Mouse (Mus musculus): ENCODE measurements around the gene Prrx2. TPM values are rescaled to one million over a fixed set of nuclear protein-coding genes. Genes with fewer than 3 reads are reported as not detected.
A peak's percentile ranks its signal among the peaks of the same experiment; 100 is the strongest.
"Not testable (repeated sequence)": the region's sequence is repeated elsewhere in the genome, so short reads cannot be mapped to it uniquely, and the experiment has no call there.

Prrx2 gene
- polyA plus RNA-seq, 1 experiment from 2014 or later = 10.8 TPM

- Histone ChIP-seq H3K27ac (ENCODE audit: low read length) (peak overlapping the region; percentile 53), H3K4me1 (ENCODE audit: control insufficient read depth, insufficient read depth, low read length) (peaks cover 23% of the 10 kb centered on the region), H3K4me3 (ENCODE audit: low read length) (no peak overlapping the region), H3K4me2 (ENCODE audit: low read depth, low read length) (no peak overlapping the region), H3K9me3 (replicated peaks; ENCODE audit: control insufficient read depth, low read length) (no peaks in the 10 kb centered on the region), H3K36me3 (ENCODE audit: control insufficient read depth, insufficient read depth) (no peaks in the 10 kb centered on the region), H3K9ac (ENCODE audit: low read length) (0 out of 2 replicates have a peak overlapping the region, but pooled peaks have one; percentile 31), H3K27me3 (ENCODE audit: control insufficient read depth, insufficient read depth, low read length) (no peaks in the 10 kb centered on the region)
- WGBS = 23% methylated on average over 14 of the region's 14 CpGs
- no peak for ATAC-seq (replicated peaks; ENCODE audit: extremely low read depth, insufficient read depth, low FRiP score)
Measured at GRCm38 (mm10) chr2:30927844-30928628, 93.3 kb downstream of the Prrx2 start.

GRCm38 (mm10) chr2:30928893-30929482 lies 94.2 kb downstream of the Prrx2 start:
- Histone ChIP-seq H3K4me3 (ENCODE audit: low read length) (peak overlapping the region; percentile 38), H3K36me3 (ENCODE audit: control insufficient read depth, insufficient read depth) (no peaks in the 10 kb centered on the region), H3K4me1 (ENCODE audit: control insufficient read depth, insufficient read depth, low read length) (peaks cover 23% of the 10 kb centered on the region), H3K4me2 (ENCODE audit: low read depth, low read length) (peak overlapping the region; percentile 67), H3K9ac (ENCODE audit: low read length) (peak overlapping the region; percentile 61; the same call in 1 of the 2 replicates), H3K27ac (ENCODE audit: low read length) (no peak overlapping the region), H3K27me3 (ENCODE audit: control insufficient read depth, insufficient read depth, low read length) (no peaks in the 10 kb centered on the region), H3K9me3 (replicated peaks; ENCODE audit: control insufficient read depth, low read length) (no peaks in the 10 kb centered on the region)
- ATAC-seq (replicated peaks; ENCODE audit: extremely low read depth, insufficient read depth, low FRiP score) = no peak
- WGBS = 29% methylated on average over 12 of the region's 12 CpGs

GRCm38 (mm10) chr2:30929483-30930045 lies 94.8 kb downstream of the Prrx2 start, which contains the start of gene Ptges:
Ptges (minus strand) TSS chr2:30929863.
- H3K9me3 ChIP-seq (replicated peaks; ENCODE audit: control insufficient read depth, low read length) = no peaks in the 10 kb centered on the region
- 4% methylated on average over 23 of the region's 23 CpGs for WGBS
- peak; percentile 21; the same call in 1 of the 2 replicates for ATAC-seq (replicated peaks; ENCODE audit: extremely low read depth, insufficient read depth, low FRiP score)
- peaks cover 23% of the 10 kb centered on the region for H3K4me1 ChIP-seq (ENCODE audit: control insufficient read depth, insufficient read depth, low read length)
- peak within 1 kb of the TSS; percentile 67 for H3K4me2 ChIP-seq (ENCODE audit: low read depth, low read length)
- no peaks in the 10 kb centered on the region for H3K27me3 ChIP-seq (ENCODE audit: control insufficient read depth, insufficient read depth, low read length)
- H3K27ac ChIP-seq (ENCODE audit: low read length) = no peak within 1 kb of the TSS
- peak within 1 kb of the TSS; percentile 38 for H3K4me3 ChIP-seq (ENCODE audit: low read length)
- no peaks in the 10 kb centered on the region for H3K36me3 ChIP-seq (ENCODE audit: control insufficient read depth, insufficient read depth)
- peak within 1 kb of the TSS; percentile 61 for H3K9ac ChIP-seq (ENCODE audit: low read length)

- WGBS = 91% methylated on average over 2 of the region's 2 CpGs
- H3K9me3 ChIP-seq (replicated peaks; ENCODE audit: control insufficient read depth, low read length); H3K27me3 ChIP-seq (ENCODE audit: control insufficient read depth, insufficient read depth, low read length); ATAC-seq (replicated peaks; ENCODE audit: extremely low read depth, insufficient read depth, low FRiP score); H3K27ac ChIP-seq (ENCODE audit: low read length); H3K36me3 ChIP-seq (ENCODE audit: control insufficient read depth, insufficient read depth); H3K4me3 ChIP-seq (ENCODE audit: low read length); H3K4me2 ChIP-seq (ENCODE audit: low read depth, low read length); H3K9ac ChIP-seq (ENCODE audit: low read length): not testable (repeated sequence)
- peaks cover 23% of the 10 kb centered on the region for H3K4me1 ChIP-seq (ENCODE audit: control insufficient read depth, insufficient read depth, low read length)
Measured at GRCm38 (mm10) chr2:30930846-30931245, 96.1 kb downstream of the Prrx2 start.

Other genes with a start within 250 kb of the Prrx2 start
- 1.4 TPM in 2 replicates for gene Cstad, start 239.9 kb upstream of the Prrx2 start, polyA plus RNA-seq (2015; fragmentation: Nextera tagmentation; extraction: Ambion mirVana)
- 2.2 and 2.7 TPM in 2 replicates for gene 1700001O22Rik, start 31.3 kb upstream of the Prrx2 start, polyA plus RNA-seq (2015; fragmentation: Nextera tagmentation; extraction: Ambion mirVana)
- 90.0 and 90.4 TPM in 2 replicates for gene Ntmt1, start 27.1 kb upstream of the Prrx2 start, polyA plus RNA-seq (2015; fragmentation: Nextera tagmentation; extraction: Ambion mirVana)
- gene Asb6, start 4.6 kb upstream of the Prrx2 start, polyA plus RNA-seq (2015; fragmentation: Nextera tagmentation; extraction: Ambion mirVana) = 20.1 and 22.5 TPM in 2 replicates
- gene Ptges, start 94.9 kb downstream of the Prrx2 start, polyA plus RNA-seq (2015; fragmentation: Nextera tagmentation; extraction: Ambion mirVana) = 1.8 and 2.8 TPM in 2 replicates
- 22.8 and 26.3 TPM in 2 replicates for gene Tor1b, start 118.0 kb downstream of the Prrx2 start, polyA plus RNA-seq (2015; fragmentation: Nextera tagmentation; extraction: Ambion mirVana)
- 50.9 and 53.0 TPM in 2 replicates for gene Tor1a, start 133.0 kb downstream of the Prrx2 start, polyA plus RNA-seq (2015; fragmentation: Nextera tagmentation; extraction: Ambion mirVana)
- gene BC005624, start 147.2 kb downstream of the Prrx2 start, polyA plus RNA-seq (2015; fragmentation: Nextera tagmentation; extraction: Ambion mirVana) = 38.1 and 42.5 TPM in 2 replicates
- 41.7 and 49.3 TPM in 2 replicates for gene Usp20, start 147.3 kb downstream of the Prrx2 start, polyA plus RNA-seq (2015; fragmentation: Nextera tagmentation; extraction: Ambion mirVana)